Mouse (Mus musculus): ENCODE measurements at regions not wholly inside any gene's neighbourhood (a gene's known extent, or its start where the extent isn't known, plus 50 kb on each side); places are given as distances from the start of the nearest gene placed in this dataset.
A peak's percentile ranks its signal among the peaks of the same experiment; 100 is the strongest.

DNA sequence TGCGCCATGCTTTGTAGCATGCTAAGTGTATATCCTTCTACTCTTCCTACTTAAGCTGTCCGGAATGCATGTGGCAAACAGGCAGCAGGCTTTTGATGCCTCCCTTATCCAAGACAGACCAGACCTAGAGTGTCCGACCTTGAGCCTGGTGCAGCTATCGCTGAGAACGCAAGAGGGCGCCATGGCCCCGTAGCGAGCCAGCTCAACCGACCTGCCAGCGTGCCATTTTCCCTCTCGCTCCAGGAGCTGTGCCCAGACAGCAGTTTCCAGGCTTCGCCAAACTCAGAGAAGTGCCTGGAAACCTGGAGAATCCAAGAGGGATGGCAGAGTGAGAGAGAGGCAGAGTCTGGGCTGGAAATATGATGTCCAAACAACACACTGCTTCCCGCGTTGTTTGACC lies 155.8 kb upstream of the Gm12830 start:
- peak; percentile 62 to 71 for DNase-seq (ENCODE audit: low spot score in 2 of 2)

DNA sequence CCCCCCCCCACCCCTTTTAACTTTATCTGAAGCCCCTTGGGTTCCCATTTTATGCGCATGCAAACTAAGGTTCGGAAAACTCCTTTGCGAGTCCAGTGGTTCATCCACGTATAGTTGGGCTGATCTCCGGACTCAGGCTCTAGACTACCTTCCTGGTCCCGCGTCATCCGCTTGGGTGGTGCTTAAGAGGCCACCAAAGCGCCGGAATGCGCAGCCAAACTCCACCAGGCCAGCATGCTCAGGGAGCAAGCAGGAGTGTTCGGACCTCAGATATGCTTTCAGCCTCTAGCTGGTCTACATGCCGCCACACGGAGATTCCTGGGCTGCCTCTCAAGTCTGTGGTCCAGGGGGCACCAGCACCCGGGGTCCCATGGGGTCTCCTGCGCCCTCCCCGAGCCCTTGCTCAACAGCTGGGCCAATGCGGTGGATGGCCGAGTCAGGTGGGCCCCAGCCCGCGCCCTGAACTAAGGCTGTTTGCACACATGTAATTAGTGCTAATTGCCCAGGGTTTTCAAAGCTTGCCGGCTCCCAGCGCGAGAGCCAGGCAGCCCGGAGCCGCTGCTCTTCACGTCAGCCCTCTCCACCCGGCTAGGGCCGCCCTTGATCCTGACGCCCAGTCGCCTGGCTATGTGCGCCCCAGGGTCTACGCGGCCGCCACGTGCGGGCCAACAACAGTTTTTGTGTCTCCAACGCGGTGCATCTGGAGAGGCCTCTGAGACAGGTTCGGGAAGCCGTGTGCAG lies 155.1 kb upstream of the Gm12830 start:
- no peak for DNase-seq (ENCODE audit: low spot score in 2 of 2)

DNA sequence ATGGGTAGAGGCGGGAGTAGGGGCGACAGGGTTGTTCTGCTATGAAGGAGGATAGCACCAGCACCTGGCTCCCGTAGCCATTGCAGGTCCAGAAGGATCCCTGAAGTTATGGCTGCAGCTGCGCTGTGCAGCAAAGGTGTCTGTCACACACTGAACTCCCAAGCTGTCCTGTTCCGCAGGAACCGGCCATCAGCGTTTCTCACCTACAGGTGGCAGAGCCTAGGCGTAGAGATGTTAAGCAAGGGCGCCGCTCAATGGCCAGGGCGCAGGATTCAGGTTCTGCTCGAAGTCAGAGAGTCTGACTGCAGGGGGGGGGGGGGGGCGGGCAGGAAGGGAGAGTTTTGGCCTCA lies 154.6 kb upstream of the Gm12830 start:
- DNase-seq (ENCODE audit: low spot score in 2 of 2) = no peak

DNA sequence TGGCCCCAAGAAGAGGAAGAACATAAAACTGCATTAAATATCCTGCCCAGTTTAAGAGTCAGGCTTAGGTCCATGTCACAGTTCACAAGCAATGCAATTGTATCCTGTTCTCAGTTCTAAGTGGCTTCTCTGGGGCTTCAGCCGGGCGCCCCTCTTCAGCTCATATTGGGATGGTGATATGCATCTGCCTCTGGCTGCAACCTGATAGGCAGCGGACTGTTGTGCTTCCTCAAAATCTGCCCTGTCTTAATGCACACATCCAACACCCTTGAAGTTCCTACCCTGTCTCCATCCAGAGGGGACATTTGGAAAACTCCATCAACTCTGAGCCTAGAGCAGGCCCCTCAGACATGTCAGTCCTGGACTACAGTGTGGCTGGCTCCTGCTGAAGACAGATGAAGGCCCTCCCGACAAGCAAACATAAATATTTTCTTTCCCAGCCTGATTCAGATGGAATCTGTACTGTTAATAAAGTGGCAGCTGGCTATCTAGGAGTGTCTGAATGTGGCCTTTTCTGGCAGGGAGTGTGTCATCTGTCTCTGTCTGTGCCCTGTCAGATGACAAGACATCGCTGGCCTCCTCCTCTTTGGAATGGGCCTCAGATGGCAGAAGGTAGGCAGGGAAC lies 149.3 kb upstream of the Gm12830 start:
- no peak for DNase-seq (ENCODE audit: low spot score in 2 of 2)

DNA sequence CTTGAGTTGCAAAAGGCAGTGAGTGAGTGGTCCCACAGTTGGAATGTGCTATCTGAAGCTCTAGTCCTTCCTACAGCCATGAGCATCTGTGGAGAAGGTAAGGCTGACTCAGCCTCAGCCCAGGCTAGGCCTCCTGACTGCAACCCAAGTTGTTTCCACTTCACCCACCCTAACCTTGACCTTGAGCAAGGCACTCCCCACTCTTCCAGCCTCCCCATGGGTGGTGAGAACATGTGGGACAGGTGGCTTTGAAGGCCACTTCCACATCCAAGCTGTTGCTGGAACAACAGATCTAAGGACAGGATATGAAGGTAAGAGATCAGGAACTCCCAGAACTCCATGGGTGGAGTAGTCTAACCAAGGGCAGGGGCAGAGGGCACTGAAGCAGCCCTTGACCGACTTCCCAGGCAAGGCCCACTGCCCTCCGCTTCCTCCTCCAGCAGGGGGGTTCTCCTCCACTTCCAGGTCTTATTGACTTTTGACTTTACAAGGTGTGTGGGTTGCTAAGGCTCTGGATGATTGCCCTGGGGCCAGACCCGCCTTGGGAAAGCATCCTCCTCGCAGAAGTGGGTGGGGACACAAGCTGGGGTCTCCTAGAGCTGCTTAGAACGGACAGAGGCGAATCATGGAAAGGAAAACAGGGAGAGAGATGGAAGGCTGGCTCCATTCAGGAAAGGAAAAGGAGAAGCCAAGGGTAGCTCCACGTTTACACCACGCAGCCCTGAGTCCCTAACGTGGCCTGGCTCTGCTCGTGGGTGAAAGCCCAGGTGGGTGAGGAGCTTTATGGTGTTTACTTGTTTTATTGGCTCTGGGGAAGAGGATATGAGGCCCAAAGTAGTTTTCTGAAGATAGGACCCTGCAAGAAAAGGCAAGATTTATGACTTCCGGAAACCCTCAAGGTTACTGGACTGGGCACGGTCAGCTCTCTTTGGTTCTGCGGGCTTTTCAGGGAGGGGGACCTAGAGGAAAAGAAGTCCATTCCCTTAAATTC lies 144.3 kb upstream of the Gm12830 start:
- DNase-seq (ENCODE audit: low spot score in 2 of 2) = no peak

DNA sequence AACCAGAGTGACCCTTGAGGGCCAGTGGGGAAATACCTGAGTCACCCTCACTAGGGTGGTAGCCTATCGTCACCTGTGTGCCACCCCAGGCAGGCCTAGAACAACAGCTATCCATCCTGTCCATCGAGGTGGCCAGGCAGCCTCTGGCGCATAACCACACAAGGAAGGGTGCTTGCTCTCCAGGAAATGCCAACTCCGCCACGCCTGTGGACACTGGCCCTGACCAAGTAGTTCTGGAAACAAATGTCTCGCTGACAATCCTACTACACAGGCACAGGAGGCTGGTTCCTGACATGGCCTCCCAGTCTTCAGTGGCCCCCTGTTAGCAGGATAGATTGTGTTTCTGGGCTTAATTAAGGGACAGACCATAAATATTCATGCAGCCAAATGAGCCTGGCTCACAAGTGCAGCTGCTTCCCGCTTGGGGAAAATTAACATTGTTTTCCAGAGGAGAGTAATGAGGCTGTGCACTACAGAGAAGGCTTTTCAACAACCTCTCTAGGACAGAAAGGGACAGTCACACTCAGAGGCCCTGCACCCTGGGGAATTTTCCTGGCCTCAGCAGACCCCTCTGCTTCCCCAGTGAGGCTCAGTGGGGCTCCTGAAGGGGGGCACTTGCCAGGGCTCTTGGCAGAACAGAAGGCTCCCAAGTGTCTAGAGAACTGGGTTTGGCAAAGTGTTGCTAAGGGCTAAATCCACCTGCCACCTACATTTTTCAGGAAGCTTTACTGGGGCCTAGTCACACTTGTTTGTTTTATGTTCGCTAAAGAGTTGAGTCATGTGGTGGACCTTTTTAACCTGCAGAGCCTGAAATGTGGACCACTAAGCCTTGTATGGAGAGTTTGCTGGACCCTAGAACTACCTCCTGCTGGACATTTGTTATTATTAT lies 143.2 kb upstream of the Gm12830 start:
- DNase-seq (ENCODE audit: low spot score in 2 of 2) = no peak

DNA sequence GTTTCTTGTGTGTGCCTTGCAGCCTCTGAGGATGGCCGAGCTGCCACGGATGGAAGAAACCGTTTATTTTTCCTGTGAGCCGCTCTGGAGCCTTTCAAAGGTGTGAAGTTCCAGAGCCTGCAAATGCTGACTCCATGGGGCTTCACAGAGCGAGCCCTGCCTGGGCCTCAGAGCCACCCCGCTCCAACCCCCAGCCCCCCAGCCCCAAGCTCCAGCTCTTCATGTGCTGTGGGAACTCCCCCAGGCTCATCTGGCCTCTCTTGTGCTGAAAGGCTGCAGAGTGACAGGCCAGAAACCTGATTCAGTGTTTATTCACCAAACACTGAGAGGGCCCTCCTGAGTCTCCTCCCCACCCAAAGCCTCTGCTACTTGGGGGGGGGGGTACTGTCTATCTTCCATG lies 141.2 kb upstream of the Gm12830 start:
- DNase-seq (ENCODE audit: low spot score in 2 of 2) = no peak

DNA sequence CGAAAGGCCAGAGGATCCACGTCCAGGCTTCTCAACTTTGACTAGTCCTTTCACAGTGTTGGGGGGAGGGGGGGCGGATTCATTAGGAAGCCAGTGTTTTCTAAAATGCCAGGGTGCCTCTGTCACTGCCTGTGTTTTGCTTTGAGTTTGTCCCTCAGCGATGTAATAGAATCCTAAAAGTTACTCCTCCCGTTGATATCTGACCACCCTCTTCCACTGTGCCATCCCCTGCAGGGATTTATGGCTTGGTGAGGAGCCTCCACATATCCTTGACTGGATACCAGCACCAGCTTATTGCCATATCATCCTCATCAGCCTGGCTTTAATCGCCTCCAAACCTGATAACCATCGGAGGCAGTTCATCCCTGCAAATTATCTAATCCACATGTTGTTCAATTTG lies 138.6 kb upstream of the Gm12830 start:
- no peak for DNase-seq (ENCODE audit: low spot score in 2 of 2)

DNA sequence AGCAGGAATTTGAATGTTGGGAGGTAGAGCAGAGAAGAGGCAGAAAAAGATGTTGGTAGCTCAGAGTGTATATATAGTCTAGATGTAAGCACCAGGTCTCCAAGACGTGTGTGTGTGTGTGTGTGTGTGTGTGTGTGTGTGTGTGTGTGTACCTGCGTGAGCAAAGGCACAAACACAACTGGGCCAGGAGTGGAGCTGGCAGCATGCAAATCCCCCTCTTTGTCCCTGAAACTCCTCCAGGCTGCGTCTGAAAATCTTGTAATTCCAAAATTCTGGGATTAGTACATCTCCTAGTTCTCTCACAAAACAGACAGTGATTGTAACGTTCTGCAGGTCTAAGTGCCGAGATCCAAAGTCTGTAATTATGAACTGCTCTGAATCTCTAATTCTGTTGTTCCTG lies 137.8 kb upstream of the Gm12830 start:
- no peak for DNase-seq (ENCODE audit: low spot score in 2 of 2)

DNA sequence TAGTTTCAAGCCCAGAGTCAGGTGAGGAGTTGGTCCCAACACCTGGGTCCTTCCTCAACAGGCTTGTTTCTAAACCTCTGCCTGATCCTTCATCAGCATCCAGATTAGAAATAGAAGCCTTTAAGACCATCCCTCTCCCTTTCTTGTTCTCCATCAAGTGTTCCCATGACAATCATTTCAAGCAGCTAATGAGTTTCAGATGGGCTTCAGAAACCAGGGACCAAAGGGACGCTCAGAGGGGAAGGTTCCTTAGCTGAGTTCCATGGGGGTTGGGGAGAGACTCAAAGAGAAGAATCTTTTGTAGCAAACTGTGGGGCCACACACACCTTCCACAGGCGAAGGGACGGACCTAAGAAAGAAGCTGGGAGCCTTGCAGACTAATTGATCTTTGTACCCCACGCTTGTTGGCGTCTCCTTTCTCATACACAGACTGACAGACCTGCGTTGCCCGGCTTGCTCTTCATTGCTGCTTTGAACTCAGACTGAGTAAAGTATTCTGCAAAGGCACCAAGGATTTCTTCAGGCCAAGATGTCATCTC lies 136.6 kb upstream of the Gm12830 start:
- DNase-seq (ENCODE audit: low spot score in 2 of 2) = no peak

DNA sequence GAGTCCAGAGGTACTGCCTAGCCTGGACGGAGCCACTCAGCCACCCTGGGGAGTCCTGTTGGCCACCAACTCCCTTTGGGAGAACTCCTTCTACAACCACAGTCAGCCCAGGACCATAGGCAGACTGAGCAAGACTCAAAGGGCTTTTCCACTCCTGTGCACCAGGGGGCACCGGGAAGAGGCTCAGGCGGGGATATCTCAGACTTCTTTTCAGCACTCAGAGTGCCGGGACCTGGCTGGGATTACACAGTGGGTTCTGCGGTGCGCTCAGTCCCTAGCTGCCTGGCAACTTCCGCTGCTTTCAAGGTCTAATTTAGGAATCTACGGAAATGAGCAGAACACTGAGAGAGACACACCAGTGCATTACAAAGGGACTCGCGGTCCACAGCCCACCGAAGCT lies 136.1 kb upstream of the Gm12830 start:
- DNase-seq (ENCODE audit: low spot score in 2 of 2) = no peak

DNA sequence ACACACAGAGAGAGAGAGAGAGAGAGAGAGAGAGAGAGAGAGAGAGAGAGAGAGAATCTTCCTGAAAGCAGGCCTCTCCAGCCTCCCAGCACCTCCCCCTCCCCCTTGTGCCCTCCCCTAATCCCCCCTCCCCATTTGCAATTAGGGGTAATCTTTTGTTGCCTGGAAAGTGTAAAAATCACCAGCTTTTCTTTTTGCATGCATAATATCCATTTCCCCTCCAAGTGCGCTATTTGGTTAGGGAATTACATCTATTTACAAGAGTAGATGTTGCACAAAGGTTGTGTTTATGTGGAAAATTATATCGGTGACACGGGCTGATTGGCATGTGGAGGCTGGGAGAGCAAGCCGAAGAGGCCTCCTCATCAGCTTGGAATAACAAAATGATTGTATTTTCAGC lies 135.4 kb upstream of the Gm12830 start:
- DNase-seq (ENCODE audit: low spot score in 2 of 2) = no peak

DNA sequence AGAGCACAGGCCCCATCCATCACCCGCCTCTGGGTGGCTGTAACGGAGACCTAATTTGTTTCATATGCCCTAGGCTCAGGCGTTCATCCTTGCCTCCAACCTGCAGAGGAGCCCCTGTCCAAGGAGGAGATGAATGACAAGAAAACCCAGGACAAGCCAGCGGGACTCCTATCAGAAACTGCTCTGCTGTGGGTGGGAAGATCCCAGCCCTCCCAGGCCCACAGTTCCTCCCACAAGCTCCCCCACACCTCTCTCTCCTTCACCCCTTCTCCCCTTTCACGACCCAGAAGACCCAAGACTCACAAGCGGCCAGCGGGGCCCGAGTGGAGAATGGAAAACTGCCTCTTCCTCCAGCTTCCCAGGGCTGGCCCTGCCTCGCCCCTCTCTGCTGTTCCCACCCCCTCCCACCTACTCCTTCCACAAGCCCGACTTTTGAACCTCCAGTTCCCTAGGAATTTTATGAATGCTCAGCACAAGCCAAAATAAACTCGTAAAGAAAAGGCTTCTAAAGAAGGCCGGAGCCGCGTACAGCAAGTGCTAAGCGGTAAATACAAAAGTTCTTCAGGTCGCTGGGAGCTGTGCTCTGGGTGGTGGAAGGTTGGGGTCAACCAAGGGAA lies 133.1 kb upstream of the Gm12830 start:
- no peak for DNase-seq (ENCODE audit: low spot score in 2 of 2)

DNA sequence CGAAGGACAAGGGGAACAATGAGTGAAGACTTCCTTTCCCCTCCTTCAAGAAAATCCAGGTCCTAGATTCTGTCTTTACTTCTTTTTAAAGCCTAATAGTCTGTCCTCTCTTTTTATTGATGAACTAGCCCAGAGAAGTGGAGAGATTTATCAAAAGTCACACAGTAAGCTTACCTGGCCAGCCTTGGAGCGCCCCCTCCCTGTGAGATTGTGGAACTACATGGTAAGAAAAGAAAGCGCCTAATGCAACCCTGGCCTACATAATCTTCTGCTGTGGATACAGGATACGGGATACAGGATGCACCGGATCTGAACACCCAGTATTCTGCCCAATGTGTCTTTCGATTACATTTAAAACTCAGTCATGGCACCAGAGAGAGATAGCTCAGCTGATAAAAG lies 132.6 kb upstream of the Gm12830 start:
- DNase-seq (ENCODE audit: low spot score in 2 of 2) = no peak

DNA sequence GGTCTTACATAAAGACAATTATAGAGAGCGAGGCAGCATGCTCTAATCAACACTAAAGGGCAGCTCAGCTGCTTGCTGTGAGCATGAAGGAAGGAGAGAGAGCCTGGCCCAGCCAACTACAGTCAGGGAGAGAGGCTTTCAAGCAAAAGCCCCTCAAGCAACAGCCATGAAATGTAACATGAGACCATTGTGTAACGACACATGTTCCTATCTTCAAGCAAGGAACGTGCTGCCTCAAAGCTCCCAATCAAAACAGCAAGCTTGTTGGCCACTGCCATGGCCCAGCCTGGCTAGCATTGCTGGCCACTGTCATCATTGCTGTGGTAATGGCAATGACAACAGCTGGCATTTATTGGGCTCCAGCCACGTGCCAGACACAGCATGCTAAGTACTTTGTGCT lies 115.9 kb upstream of the Gm12830 start:
- no peak for DNase-seq (ENCODE audit: low spot score in 2 of 2)

DNA sequence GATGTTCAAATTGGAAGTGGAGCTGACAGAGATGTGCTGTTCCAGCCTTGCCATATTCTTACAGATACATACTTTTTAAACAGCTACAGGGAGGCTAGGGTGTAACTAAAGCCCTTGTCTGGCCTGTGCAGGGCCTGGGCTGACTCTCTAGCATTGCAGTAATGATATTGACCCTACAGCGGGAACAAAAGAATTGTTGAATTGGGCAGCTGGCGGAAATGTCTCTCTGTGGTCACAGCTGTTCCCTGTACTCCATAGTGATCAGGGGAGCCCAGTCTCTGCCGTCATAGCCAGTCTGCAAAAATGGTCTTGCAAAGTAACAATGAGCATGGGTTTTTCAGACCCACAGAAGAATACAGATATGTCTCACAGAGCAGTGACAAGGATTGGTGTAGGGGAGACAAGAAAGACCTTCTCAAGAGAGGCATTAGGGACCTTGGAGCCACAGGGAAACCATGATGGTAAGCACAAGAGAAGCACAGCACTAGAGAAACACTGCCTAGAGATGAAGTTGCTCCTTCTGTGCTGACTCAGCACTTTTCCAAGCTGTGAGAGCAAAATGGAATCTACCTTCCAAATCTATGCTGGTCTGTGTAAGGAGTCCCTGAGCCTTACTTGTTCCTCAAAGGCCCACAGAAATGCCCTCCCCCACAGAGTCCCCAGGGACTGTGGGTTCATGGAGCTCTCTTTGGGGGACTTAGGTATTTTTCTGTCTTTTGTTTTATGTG lies 111.2 kb upstream of the Gm12830 start:
- no peak for DNase-seq (ENCODE audit: low spot score in 2 of 2)

DNA sequence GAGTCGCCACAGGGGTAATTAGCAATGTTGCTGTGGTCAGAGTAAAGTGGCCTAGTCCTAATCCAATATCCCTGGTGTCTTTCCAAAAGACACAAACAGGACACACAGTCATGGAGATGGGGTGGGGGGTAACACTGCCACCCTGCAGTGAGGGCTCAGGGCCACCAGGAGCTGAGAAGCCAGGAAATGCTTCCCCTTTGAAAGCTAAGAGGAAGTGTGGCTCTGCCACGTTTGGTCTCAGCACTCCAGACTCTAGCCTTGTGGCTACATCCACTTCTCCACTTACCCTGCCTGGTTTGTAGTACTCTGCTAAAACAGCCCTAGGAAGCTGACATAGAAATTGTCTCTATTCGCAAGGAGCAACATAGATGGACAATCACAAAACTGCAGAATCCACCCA lies 110.4 kb upstream of the Gm12830 start:
- no peak for DNase-seq (ENCODE audit: low spot score in 2 of 2)

DNA sequence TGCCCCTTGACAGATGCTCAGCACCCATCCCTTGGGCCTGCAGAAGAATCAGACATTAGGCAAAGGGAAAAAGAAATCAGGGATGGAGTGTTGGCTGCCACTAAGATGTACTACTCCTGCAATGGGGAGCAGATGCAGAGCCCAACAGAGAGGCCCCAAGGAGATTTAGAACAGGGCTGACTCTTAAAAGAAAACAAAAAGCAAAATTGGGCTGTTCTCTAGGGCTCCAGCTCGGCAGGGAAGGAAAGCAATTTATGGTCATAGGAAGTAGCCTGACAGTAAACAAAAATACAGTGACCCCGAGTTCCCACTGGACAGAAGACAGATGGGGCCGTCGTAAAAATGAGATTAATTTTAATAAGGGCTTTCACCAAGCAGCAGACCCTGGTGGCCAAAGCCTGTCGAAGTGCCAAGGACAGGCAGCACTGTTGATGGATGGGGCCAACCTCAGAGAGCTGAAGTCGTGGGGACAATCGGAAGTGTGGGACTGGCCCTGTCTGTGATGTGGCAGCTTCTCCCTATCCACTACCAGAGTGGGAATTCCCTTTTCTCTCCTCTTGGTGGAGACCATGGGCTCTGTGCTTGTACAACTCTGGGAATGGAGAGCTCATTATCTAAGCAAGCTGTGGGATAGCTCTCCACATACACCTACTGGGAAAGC lies 109.4 kb upstream of the Gm12830 start:
- no peak for DNase-seq (ENCODE audit: low spot score in 2 of 2)

DNA sequence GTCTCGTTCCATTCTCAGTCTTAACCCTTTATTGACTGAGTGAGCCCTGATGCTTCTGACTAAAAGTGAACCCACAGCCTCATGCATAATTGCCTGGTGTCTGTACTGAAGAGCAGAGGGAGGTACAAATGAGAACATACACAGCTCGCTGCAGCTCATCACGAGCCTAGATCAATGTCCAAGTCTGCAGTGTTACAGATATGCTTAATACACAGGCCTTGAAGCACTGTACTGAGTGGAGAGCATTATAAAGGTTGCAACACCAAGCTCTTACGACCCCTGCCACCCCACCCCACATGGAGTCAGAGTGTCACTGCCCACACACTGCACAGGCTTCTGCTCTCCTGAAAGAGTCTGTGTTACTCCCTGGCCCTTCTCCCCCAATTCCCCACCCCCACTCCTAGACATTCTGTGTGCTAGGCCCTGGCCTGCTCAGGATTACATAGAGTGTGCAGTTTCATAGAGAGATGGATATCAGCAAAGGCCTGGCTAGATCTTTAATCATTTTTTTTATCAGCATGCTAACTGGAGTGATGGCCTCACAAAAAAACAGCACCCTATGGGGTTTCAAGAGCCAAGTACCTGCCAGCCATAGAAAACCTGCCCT lies 108.5 kb upstream of the Gm12830 start:
- no peak for DNase-seq (ENCODE audit: low spot score in 2 of 2)

Measured in adrenal gland, postnatal 4 days (tissue).